Mouse (Mus musculus): Measurements from ENCODE around the gene Hoxa10. TPM values are rescaled to one million over a fixed set of nuclear protein-coding genes. Genes with fewer than 3 reads are reported as not detected.

Gene Hoxa10
- polyA plus RNA-seq, 1 experiment = not detected

DNA sequence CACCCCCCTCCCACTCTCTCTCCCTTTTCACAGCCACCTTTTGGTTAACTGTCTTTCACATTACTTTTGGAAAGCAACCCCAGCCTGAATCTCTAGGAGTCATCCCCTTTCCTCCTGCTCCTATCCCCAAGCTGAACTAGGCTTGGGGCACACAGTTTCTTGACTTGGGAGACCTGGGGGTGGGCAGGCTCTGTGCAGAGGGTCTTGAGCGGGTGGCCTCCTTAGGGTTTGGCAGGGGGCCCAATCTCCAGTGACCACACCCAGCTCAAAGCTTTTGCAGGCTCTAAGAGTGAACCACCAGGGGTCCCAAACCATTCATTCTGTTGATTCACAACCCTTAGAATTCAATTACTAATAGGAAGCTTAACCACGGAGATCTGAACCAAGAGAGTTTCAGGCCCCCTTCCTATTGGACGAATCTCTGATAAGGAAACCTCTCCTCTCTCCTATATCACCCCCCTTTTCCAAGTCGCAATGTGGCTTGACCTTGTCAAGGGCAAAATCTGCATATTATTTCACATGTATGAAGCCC, 2.2 kb upstream of the Hoxa10 start:
- H3K4me1 ChIP-seq (ENCODE audit: control insufficient read depth, insufficient read depth, low read length) = no peaks in the 10 kb centered on the region
- TF ChIP-seq POLR2A (IDR thresholded peaks at IDR 0.05; ENCODE audit: insufficient read depth, low read depth, low read length) (no peak), CTCF (IDR thresholded peaks at IDR 0.05; ENCODE audit: insufficient read depth, low read depth, low read length) (no peak)
- no peak overlapping the region for H3K4me3 ChIP-seq (ENCODE audit: insufficient read depth, low read depth, low read length)
- 5% methylated on average over 4 of the region's 4 CpGs for WGBS
- H3K27ac ChIP-seq (ENCODE audit: insufficient read depth, low read depth, low read length) = no peak overlapping the region

DNA sequence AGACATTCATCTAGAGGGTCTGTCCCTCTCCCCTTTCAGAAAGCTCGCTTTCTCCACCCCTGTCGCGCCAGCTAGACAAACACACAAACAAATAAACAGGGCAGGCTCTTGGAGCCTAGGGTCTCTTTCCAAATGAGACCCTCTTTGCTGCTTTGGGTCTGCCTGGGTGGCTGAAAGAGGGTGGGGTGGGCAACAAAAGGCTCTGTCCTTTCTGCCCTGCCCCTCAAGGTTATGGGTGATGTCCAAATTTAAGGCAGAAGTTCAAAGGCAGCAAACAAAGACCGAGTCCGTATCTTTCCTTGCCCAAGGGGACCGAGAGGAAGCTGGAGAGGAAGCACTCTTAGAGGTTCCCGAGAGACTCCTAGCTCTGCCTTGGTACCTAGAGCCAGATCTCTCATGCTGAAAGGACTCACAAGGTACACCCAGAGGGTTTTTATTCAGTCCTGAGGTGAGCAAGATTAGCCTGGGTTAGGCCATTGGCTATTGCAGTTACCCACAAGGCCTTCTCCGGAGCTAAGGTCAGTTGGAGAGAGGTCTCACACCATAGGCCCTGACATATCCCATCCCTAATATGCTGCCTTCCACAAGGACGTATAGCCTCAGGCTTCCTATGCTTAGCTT, 457 bp upstream of the Hoxa10 start:
- 7% methylated on average over 9 of the region's 9 CpGs for WGBS
- H3K27ac ChIP-seq (ENCODE audit: insufficient read depth, low read depth, low read length) = no peak overlapping the region
- no peak overlapping the region for H3K4me3 ChIP-seq (ENCODE audit: insufficient read depth, low read depth, low read length)

DNA sequence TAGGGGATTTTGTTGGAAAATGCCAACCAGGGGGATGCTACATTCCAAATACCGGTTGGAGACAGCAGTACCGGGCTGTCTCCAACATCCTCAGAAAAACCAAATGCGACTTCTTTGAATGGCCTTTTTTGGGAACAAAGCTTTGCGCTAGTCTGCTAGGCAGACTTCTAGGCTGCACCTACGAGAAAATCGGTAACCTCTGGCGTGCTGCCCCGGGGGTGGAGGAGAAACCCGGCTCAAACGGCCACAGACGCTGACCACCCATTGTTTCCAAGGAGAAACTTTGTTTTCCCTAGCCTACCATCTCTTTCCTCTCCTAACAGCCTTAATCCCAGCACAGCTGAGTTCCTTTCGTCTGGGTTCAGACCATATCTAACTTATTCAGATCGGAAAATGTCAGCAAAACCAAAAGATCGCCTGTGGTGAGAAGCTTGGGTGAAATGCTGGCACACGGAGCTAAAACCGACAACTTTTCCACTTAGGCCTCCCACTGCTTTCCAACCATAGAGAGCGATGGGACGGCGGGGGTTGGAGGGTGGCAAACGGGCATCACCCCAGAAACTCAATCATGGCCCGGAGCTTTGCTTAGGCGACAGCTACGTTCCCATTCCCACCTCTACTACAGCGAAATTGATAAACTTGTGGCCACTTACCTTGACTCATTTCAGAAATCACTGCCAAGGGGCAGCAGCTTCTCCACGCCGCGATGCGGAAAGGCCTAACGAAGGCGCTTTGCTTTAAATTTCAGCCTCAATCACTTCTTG, 847 bp downstream of the Hoxa10 start:
- no peak for TF ChIP-seq POLR2A (IDR thresholded peaks at IDR 0.05; ENCODE audit: insufficient read depth, low read depth, low read length)
- no peak for TF ChIP-seq CTCF (IDR thresholded peaks at IDR 0.05; ENCODE audit: insufficient read depth, low read depth, low read length)
- Histone ChIP-seq H3K4me3 (ENCODE audit: insufficient read depth, low read depth, low read length) (no peak overlapping the region), H3K4me1 (ENCODE audit: control insufficient read depth, insufficient read depth, low read length) (no peaks in the 10 kb centered on the region), H3K27ac (ENCODE audit: insufficient read depth, low read depth, low read length) (no peak overlapping the region)
- 4% methylated on average over 30 of the region's 30 CpGs for WGBS

More for the DNA sequence above, 457 bp upstream of the Hoxa10 start:
- TF ChIP-seq CTCF (IDR thresholded peaks at IDR 0.05; ENCODE audit: insufficient read depth, low read depth, low read length) (no peak), POLR2A (IDR thresholded peaks at IDR 0.05; ENCODE audit: insufficient read depth, low read depth, low read length) (no peak)
- no peaks in the 10 kb centered on the region for H3K4me1 ChIP-seq (ENCODE audit: control insufficient read depth, insufficient read depth, low read length)

DNA sequence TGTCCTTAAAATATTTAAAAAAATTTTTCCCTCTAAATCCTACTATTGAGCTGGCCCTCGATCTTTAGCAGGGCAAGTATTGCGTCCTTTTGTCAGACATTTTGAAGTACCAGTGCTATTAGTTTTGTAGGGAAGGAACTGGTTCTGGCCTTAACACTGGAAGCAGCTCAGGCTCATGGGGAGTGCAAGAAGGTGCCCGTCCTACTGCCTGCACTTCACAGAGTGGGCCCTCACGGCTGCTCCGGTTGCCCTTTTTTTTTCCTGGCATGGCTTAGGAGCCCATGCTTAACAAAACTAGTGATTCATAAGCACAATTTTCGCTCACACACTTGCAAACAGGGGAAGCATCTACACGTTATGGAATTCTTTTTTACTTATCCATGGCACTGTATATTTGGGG, 1.7 kb downstream of the Hoxa10 start:
- Histone ChIP-seq H3K27ac (ENCODE audit: insufficient read depth, low read depth, low read length) (no peak overlapping the region), H3K4me1 (ENCODE audit: control insufficient read depth, insufficient read depth, low read length) (no peaks in the 10 kb centered on the region), H3K4me3 (ENCODE audit: insufficient read depth, low read depth, low read length) (no peak overlapping the region)
- no peak for TF ChIP-seq POLR2A (IDR thresholded peaks at IDR 0.05; ENCODE audit: insufficient read depth, low read depth, low read length)
- no peak for TF ChIP-seq CTCF (IDR thresholded peaks at IDR 0.05; ENCODE audit: insufficient read depth, low read depth, low read length)
- WGBS = 9% methylated on average over 7 of the region's 7 CpGs

DNA sequence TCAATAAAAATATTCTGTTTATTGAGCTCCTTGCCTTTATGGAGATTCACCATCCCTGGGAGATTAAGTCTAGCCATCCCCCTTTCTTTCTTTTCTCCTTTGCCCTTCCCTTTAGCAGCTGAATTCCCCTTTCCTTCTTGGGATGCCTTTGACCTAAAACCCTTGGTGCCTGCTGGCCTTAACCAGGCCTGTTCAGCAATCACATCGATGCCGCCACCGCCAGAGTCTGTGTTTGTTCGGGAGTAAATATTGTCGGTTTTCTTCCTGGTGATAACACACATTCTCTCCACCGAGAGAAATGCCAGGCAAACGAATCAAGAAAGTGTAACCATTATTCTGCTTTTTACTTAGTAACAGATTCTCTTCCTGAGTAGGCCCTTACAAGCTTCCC, 2.5 kb downstream of the Hoxa10 start:
- no peak overlapping the region for H3K4me3 ChIP-seq (ENCODE audit: insufficient read depth, low read depth, low read length)
- TF ChIP-seq POLR2A (IDR thresholded peaks at IDR 0.05; ENCODE audit: insufficient read depth, low read depth, low read length) = no peak
- no peak for TF ChIP-seq CTCF (IDR thresholded peaks at IDR 0.05; ENCODE audit: insufficient read depth, low read depth, low read length)
- WGBS = 11% methylated on average over 7 of the region's 7 CpGs
- no peaks in the 10 kb centered on the region for H3K4me1 ChIP-seq (ENCODE audit: control insufficient read depth, insufficient read depth, low read length)
- H3K27ac ChIP-seq (ENCODE audit: insufficient read depth, low read depth, low read length) = no peak overlapping the region

DNA sequence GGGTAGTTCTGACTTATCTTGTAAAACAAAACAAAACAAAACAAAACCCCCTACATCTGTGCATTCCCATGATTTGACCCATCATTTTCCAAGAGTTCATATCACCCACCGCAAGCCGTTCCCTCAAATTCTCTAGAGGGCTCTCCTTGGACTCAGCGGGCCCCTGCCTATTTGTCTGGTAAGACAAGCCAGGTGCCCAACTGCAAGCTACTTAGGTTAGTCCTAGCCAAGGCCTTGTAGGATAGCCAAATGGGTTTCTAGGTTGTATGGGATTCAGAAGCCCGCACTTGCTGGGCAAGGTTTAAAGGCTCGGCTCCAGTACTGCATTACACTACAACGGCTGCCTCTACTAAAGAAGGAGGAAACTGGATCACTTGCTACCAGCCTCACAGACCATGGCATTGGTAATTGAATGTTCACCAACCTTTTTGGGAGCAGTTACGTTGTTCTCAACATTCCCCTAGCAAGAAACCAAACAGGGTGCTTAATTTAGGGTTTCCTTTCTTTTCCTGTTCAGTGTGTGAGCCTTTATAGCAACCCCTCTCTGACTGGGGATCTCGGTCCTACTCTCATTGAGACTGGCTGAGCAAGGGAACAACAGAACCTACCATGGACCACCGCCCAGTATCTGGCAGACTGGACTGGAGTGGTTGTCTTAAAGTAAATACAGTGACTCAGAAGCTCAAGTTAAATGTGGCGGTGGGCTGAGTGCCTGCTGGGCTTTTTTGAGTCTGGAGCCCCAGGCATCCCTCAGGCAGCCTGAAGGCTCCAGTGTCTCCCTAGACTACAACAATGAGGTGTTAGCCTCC, 3.1 kb downstream of the Hoxa10 start:
- Histone ChIP-seq H3K4me1 (ENCODE audit: control insufficient read depth, insufficient read depth, low read length) (no peaks in the 10 kb centered on the region), H3K4me3 (ENCODE audit: insufficient read depth, low read depth, low read length) (no peak overlapping the region), H3K27ac (ENCODE audit: insufficient read depth, low read depth, low read length) (no peak overlapping the region)
- WGBS = 13% methylated on average over 10 of the region's 10 CpGs
- TF ChIP-seq CTCF (IDR thresholded peaks at IDR 0.05; ENCODE audit: insufficient read depth, low read depth, low read length) (no peak), POLR2A (IDR thresholded peaks at IDR 0.05; ENCODE audit: insufficient read depth, low read depth, low read length) (no peak)

DNA sequence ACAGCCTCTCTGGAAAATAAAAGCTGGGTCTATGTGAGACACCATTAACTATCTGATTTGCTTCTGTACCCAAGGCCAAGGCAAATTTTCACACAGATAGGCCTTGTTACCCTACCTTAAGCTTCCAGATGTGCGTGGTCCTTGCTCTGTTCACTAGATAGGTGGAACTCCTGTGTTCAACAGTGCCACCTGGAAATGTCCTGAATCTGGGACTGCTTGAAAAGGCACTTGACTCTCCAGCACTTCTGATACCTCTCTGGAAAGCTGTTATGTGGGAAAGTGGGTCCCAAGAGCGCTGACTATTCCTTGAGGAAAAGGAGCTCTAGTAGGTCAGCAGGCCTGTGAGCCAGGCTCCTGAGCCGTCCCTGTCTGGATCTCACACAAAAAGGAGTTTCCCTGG, 3.8 kb downstream of the Hoxa10 start:
- H3K4me1 ChIP-seq (ENCODE audit: control insufficient read depth, insufficient read depth, low read length) = no peaks in the 10 kb centered on the region
- TF ChIP-seq POLR2A (IDR thresholded peaks at IDR 0.05; ENCODE audit: insufficient read depth, low read depth, low read length) (no peak), CTCF (IDR thresholded peaks at IDR 0.05; ENCODE audit: insufficient read depth, low read depth, low read length) (no peak)
- no peak overlapping the region for H3K27ac ChIP-seq (ENCODE audit: insufficient read depth, low read depth, low read length)
- H3K4me3 ChIP-seq (ENCODE audit: insufficient read depth, low read depth, low read length) = no peak overlapping the region
- WGBS = 9% methylated on average over 3 of the region's 3 CpGs

DNA sequence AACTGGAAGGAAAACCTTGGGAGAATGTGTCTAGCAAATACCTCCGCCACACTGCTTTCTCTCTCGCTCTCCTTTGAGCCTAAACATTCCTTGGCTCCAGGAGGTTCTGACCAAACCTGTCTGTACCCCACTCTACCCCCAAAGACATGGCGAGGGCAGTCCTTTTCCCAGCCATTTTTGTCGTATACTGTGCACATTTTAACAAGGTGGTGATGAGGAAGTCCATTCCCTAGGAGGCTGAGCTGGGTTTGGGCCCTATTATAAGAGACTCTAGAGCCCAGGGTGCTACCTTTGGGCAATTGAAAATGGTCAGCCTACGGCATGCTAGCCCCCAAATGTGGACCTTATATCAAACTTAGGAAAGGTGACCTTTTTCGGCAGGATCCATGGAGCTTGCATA, 4.8 kb downstream of the Hoxa10 start:
- no peak for TF ChIP-seq CTCF (IDR thresholded peaks at IDR 0.05; ENCODE audit: insufficient read depth, low read depth, low read length)
- TF ChIP-seq POLR2A (IDR thresholded peaks at IDR 0.05; ENCODE audit: insufficient read depth, low read depth, low read length) = no peak
- no peaks in the 10 kb centered on the region for H3K4me1 ChIP-seq (ENCODE audit: control insufficient read depth, insufficient read depth, low read length)
- WGBS = 23% methylated on average over 6 of the region's 6 CpGs
- H3K27ac ChIP-seq (ENCODE audit: insufficient read depth, low read depth, low read length) = no peak overlapping the region
- no peak overlapping the region for H3K4me3 ChIP-seq (ENCODE audit: insufficient read depth, low read depth, low read length)

DNA sequence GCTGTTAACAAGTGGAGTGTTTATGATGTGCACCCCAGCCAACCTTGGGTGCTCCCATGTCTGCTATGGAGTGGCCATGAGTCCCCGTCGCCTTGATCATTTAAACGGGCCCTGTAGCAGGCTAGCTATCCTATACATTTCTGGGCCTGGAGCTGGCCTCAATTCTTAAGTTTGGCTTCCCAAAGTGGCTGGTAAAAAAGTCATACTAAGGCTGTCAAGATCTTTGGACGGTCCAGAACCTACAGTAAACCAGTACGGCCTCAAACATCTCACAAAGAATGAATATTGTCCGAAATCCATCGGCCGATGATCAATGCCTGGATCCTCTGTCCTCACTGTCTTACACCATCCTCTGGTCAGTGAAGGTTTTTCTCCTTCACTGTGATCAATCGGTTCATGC, 5.4 kb downstream of the Hoxa10 start:
- Histone ChIP-seq H3K27ac (ENCODE audit: insufficient read depth, low read depth, low read length) (no peak overlapping the region), H3K4me1 (ENCODE audit: control insufficient read depth, insufficient read depth, low read length) (no peaks in the 10 kb centered on the region), H3K4me3 (ENCODE audit: insufficient read depth, low read depth, low read length) (no peak overlapping the region)
- TF ChIP-seq POLR2A (IDR thresholded peaks at IDR 0.05; ENCODE audit: insufficient read depth, low read depth, low read length) = no peak
- TF ChIP-seq CTCF (IDR thresholded peaks at IDR 0.05; ENCODE audit: insufficient read depth, low read depth, low read length) = no peak
- 33% methylated on average over 9 of the region's 9 CpGs for WGBS

Data from olfactory bulb, adult 2 months (tissue).